Mouse (Mus musculus): ENCODE measurements around the gene Olfr1089.

Gene Olfr1089

DNA sequence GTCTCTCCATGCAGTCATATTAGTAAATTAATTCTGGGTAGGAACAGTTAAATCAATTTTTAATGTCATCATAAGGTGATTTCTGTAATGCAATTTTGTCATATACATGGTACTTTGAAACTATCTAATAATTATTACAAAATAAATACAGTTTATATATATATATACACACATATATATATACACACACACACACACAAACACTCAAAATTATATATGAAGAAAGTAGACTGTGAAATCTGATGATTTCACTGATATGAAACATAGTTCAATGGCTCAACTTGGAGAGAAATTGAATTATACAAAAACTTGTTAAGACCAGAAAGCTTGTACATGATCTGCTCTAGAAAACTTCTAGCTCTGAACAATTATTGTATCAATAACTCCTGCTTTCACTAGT lies at the start of gene Olfr1089:
Gene Olfr1089 (minus strand): TSS at position 101 of the 400 bp plus-strand sequence.
- DNase-seq (ENCODE audit: low read depth): no peak

- no peak for DNase-seq (ENCODE audit: low read depth)
These were observed 48.7 kb upstream of the Olfr1089 start, which contains the start of gene Olfr1093 for GRCm38 (mm10) chr2:86782179-86782578. TSS of gene Olfr1093 (plus strand) at chr2:86782479.

- no peak for DNase-seq (ENCODE audit: low read depth)
These were observed 27.5 kb upstream of the Olfr1089 start for GRCm38 (mm10) chr2:86761050-86761449.

GRCm38 (mm10) chr2:86758893-86759292 lies 25.4 kb upstream of the Olfr1089 start, which contains the start of gene Olfr1090:
TSS of gene Olfr1090 (minus strand) at chr2:86758993.
- no peak for DNase-seq (ENCODE audit: low read depth)

DNA sequence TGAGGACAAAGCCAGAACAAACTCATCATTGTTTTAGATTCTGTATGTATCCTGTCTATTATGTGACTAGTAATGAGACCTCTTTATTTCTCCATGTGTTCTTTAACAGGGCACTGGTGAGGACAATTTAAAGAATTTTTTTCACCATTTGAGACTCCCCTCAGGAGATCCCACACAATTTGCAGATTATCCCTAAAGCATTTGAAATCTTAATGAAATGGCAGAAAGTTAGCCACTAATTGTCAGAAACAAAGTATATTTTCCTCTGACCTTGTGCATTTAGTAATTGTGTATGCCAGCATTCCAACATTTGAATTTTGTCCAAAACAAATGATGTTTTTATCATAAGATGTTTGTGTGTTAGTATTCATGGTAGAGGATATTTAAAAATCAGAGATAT lies 35.2 kb downstream of the Olfr1089 start, which contains the start of gene Olfr1087:
Gene Olfr1087 (minus strand): TSS at position 101 of the 400 bp plus-strand sequence.
- no peak for DNase-seq (ENCODE audit: low read depth)
